Mouse (Mus musculus) heart, postnatal 0 days (tissue): Measurements from ENCODE around the gene Thsd7b. TPM values are rescaled to one million over a fixed set of nuclear protein-coding genes. Genes with fewer than 3 reads are reported as not detected.

Experiments used
- ATAC-seq: fragments of 200-750 bp; cut with Nextera tagmentation; 2 replicates; pipeline ENCODE4 v1.8.0; 2017; ENCODE audit warnings: low read depth, moderate number of reproducible peaks, moderate library complexity; ENCODE audit not compliant: insufficient read depth
- DNase-seq: peaks from one replicate; pipeline ENCODE4 v3.0.0-alpha.2; 2016; ENCODE audit warnings: low spot score
- H3K27ac ChIP-seq: fragments of 300-500 bp; sonication (generic); 2 replicates; pipeline ENCODE4 v1.5.1; 2014; ENCODE audit warnings: low read depth, mild to moderate bottlenecking
- H3K27me3 ChIP-seq: fragments of 300-500 bp; sonication (generic); 2 replicates; pipeline ENCODE4 v1.6.1; 2014; ENCODE audit warnings: low read length, mixed read lengths; ENCODE audit not compliant: control insufficient read depth, insufficient read depth
- H3K36me3 ChIP-seq: fragments of 300-500 bp; sonication (generic); replicated peaks from 2 replicates; pipeline ENCODE4 v1.6.1; 2014; ENCODE audit warnings: low read length, mixed read lengths; ENCODE audit not compliant: control insufficient read depth, insufficient read depth
- H3K4me1 ChIP-seq: fragments of 300-500 bp; sonication (generic); 2 replicates; pipeline ENCODE4 v1.6.1; 2014; ENCODE audit warnings: antibody characterized with exemption; ENCODE audit not compliant: control insufficient read depth, insufficient read depth
- H3K4me2 ChIP-seq: fragments of 300-500 bp; sonication (generic); 2 replicates; pipeline ENCODE4 v1.6.1; 2014; ENCODE audit warnings: low read depth, mild to moderate bottlenecking, low read length, moderate library complexity
- H3K4me3 ChIP-seq: fragments of 300-500 bp; sonication (generic); 2 replicates; pipeline ENCODE4 v1.5.1; 2014; ENCODE audit warnings: low read depth, low read length
- H3K9ac ChIP-seq: fragments of 300-500 bp; sonication (generic); replicated peaks from 2 replicates; pipeline ENCODE4 v1.6.1; 2014; ENCODE audit warnings: low read depth, low read length, mixed read lengths
- H3K9me3 ChIP-seq: fragments of 300-500 bp; sonication (generic); replicated peaks from 2 replicates; pipeline ENCODE4 v1.6.1; 2016; ENCODE audit warnings: low read length; ENCODE audit not compliant: control insufficient read depth
- CTCF ChIP-seq: IDR thresholded peaks from 2 replicates; pipeline ENCODE4 v1.5.1; 2016; ENCODE audit warnings: antibody characterized with exemption, control low read depth, low read depth
- EP300 ChIP-seq: IDR thresholded peaks from 2 replicates; pipeline ENCODE4 v1.6.1; 2016; ENCODE audit warnings: antibody characterized with exemption, low read depth
- WGBS: fragments of 180-500 bp; shearing (Covaris S2); extraction: QIAGEN DNeasy Blood & Tissue Kit; methylation state at CpG from one replicate; pipeline ENCODE4 v1.1.7; 2014; 5-methylcytosine and 5-hydroxymethylcytosine counted together
- polyA plus RNA-seq: library from polyadenylated mRNA; unstranded; fragments of >200 nt; fragmentation: Nextera tagmentation; extraction: Ambion mirVana; gene quantifications from 2 replicates; pipeline ENCODE4 v1.2.1, GENCODE M21; 2015
- total RNA-seq: library from RNA; depleted of rRNA; stranded (reverse); fragments of >200 nt; gene quantifications from 2 replicates; pipeline ENCODE4 v1.2.3, GENCODE M21; 2014; ENCODE audit warnings: low replicate concordance

Thsd7b gene
- total and polyA plus RNA-seq, 2 experiments from 2014 or later: 0.57 to 1.2 TPM

DNA sequence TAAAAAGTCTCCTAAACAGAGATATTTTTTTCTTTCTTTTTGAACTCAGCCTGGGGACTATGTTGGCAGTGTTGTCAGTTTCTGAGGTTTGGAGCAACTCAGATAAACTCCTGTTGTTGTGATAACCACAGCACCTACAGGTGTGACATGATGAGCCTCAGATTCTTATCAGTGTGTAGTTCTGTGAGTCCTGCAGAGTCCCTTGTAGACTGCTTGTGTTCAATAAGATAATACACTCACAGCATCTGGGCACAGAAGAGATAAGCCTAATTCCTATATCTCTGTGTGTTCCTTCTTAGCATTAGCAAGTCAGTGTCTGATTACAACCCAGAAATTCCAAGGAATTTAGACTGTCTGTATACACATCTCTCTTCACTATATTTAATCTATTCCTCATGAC lies 789.0 kb downstream of the Thsd7b start:
- Histone ChIP-seq H3K9me3 (no peaks in the 10 kb centered on the region), H3K4me1 (no peaks in the 10 kb centered on the region), H3K27me3 (no peaks in the 10 kb centered on the region), H3K9ac (no peak overlapping the region), H3K27ac (no peak overlapping the region), H3K4me3 (no peak overlapping the region), H3K36me3 (no peaks in the 10 kb centered on the region), H3K4me2 (no peak overlapping the region)
- ATAC-seq: no peak
- TF ChIP-seq EP300 (no peak), CTCF (no peak)
- no peak for DNase-seq

DNA sequence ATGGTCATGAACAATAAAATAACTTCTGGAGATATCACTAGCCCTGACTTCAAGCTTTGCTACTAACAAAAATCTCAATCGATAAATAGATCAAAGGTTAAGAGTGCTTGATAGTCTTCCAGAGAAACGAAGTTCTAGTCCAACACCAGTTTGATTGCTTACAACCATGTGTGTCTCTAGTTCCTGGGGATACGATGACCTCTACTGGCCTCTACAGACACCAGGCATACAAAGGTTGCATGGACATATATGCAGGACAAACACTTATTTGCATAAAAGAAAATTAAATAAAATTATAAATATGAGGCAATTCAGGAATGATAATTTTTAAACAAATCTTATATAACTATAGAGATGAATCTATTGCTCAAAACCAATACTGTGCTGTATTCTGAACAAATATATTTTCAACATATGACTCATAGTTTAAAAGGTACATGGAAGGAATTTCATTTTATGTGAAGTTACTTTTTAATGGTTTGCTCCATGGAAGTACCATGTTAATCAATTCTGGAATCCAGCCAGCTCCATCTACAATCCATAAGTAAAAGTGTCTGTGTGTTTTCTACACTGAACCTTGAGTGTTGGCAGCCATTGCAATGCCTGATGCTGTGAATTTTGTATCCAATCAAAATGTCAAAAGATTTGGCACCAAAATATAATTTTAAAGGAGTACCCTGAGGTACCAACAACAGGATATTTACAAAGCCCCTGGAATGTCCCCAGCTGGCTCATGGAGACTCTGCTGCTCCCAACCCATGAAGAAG lies 793.3 kb downstream of the Thsd7b start:
- no peaks in the 10 kb centered on the region for H3K9me3 ChIP-seq
- 69% methylated on average over 3 of the region's 3 CpGs for WGBS
- DNase-seq: no peak
- H3K27me3 ChIP-seq: no peaks in the 10 kb centered on the region
- no peaks in the 10 kb centered on the region for H3K36me3 ChIP-seq
- no peak for TF ChIP-seq EP300
- TF ChIP-seq CTCF: peak; percentile 24; the same call in 1 of the 2 replicates
- no peak for ATAC-seq
- no peak overlapping the region for H3K9ac ChIP-seq
- H3K27ac ChIP-seq: no peak overlapping the region
- no peak overlapping the region for H3K4me3 ChIP-seq
- no peaks in the 10 kb centered on the region for H3K4me1 ChIP-seq
- H3K4me2 ChIP-seq: no peak overlapping the region

DNA sequence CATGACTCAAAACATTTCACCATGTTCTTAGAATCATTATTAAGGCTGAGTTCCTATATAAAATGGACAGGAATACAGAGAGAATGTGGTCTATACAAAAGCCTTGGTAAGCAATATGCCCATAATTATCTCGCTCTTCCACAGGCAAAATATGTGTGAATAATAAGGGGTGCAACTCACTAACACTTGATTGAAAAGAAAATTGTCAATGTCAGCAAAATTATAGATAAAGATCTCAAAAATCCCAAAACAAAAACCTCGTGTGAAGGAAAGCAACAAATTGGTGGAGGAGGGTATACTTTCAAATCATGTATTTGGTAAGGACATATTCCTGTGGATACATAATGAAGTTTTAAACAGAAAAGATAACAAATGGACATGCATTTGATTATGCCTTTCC lies 810.7 kb downstream of the Thsd7b start:
- ATAC-seq (no peak), DNase-seq (no peak)
- Histone ChIP-seq H3K4me3 (no peak overlapping the region), H3K36me3 (no peaks in the 10 kb centered on the region), H3K27me3 (no peaks in the 10 kb centered on the region), H3K9ac (no peak overlapping the region), H3K27ac (no peak overlapping the region), H3K4me1 (no peaks in the 10 kb centered on the region), H3K9me3 (no peaks in the 10 kb centered on the region), H3K4me2 (no peak overlapping the region)
- WGBS: 61% methylated on average over 2 of the region's 2 CpGs
- TF ChIP-seq CTCF (no peak), EP300 (no peak)

DNA sequence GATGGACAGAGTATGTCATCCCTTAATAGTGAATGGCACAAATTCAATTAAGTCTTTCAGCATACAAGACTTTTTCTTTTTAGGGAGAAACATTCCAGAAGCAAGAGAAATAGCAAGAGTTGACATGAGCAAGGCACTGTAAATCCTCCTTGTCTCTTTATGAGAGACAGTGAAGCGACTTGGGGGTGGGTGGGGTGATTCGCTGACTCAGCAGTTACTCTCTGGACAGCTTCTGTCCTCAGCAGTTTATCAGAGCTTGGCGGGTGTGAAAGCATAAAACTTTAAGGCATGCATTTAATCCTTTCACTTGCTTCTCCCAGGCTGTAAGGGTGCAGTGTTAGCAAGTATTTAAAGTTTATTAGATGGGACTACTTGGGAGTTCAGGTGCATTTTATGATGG lies 812.1 kb downstream of the Thsd7b start:
- no peaks in the 10 kb centered on the region for H3K4me1 ChIP-seq
- TF ChIP-seq CTCF (no peak), EP300 (no peak)
- ATAC-seq: no peak
- H3K27ac ChIP-seq: no peak overlapping the region
- no peak overlapping the region for H3K9ac ChIP-seq
- H3K9me3 ChIP-seq: no peaks in the 10 kb centered on the region
- H3K36me3 ChIP-seq: no peaks in the 10 kb centered on the region
- no peak overlapping the region for H3K4me2 ChIP-seq
- no peak for DNase-seq
- H3K27me3 ChIP-seq: no peaks in the 10 kb centered on the region
- WGBS: 54% methylated on average over 3 of the region's 3 CpGs
- no peak overlapping the region for H3K4me3 ChIP-seq

DNA sequence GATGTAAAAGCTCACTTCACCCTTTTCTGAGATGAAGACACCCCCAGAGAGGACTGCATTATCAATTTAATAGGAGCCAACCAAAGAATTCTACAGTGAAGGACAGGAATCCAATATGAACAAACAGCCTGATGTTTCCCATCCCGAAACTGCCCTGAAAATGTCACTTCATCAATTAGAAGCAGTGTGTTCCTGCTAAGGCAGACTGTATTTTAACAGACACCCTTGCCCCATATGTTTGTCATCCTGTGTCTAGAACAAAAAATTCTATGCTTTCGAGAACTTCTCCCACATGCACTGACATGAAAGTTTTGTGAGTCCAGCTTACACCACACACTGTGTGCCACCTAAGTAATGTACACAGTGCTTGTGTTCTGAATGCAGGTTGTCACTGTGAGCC lies 812.8 kb downstream of the Thsd7b start:
- DNase-seq (no peak), ATAC-seq (no peak)
- H3K27ac ChIP-seq: no peak overlapping the region
- no peak overlapping the region for H3K9ac ChIP-seq
- no peak overlapping the region for H3K4me2 ChIP-seq
- no peaks in the 10 kb centered on the region for H3K27me3 ChIP-seq
- H3K36me3 ChIP-seq: no peaks in the 10 kb centered on the region
- H3K9me3 ChIP-seq: no peaks in the 10 kb centered on the region
- no peak overlapping the region for H3K4me3 ChIP-seq
- WGBS: 69% methylated on average over 2 of the region's 2 CpGs
- TF ChIP-seq EP300 (no peak), CTCF (no peak)
- no peaks in the 10 kb centered on the region for H3K4me1 ChIP-seq

DNA sequence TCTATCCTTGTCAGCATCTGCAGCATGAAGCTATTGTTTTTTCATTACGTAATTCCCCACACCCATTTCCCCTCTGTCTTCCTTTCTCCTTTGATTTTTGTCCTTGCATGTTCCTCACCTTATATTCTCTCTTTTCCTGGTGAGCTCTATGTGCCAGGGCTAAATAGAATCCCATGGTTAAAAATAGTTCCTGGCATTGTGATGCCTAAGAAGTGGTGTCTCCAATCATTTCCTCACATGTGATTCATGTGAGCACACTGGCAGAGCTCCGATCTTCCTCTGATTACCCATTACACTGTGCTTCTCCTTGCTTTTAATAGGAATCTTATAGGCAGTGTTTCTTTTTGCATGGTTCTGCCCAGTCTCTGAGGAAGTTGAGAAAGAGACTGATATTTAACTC lies 826.1 kb downstream of the Thsd7b start:
- H3K27ac ChIP-seq: no peak overlapping the region
- no peaks in the 10 kb centered on the region for H3K27me3 ChIP-seq
- no peak overlapping the region for H3K4me3 ChIP-seq
- H3K4me2 ChIP-seq: no peak overlapping the region
- H3K9me3 ChIP-seq: no peaks in the 10 kb centered on the region
- H3K36me3 ChIP-seq: no peaks in the 10 kb centered on the region
- no peak for DNase-seq
- peaks cover 4% of the 10 kb centered on the region; the same call in 1 of the 2 replicates for H3K4me1 ChIP-seq
- no peak overlapping the region for H3K9ac ChIP-seq
- TF ChIP-seq EP300: no peak
- no peak for TF ChIP-seq CTCF
- WGBS: 48% methylated on average over 2 of the region's 2 CpGs
- no peak for ATAC-seq
